Mouse (Mus musculus) frontal cortex, adult 2 months (tissue): ENCODE results near the gene Dnmt3a. TPM values are rescaled to one million over a fixed set of nuclear protein-coding genes. Genes with fewer than 3 reads are reported as not detected.
A peak's percentile ranks its signal among the peaks of the same experiment; 100 is the strongest.

ENCODE experiments used
- DNase-seq, 2 experiments: peaks; one replicate each; pipeline ENCODE4 v3.0.0; 2022; ENCODE audit warnings: low spot score in 1 of 2; ENCODE audit errors: extremely low spot score in 1 of 2
- polyA plus RNA-seq: library from polyadenylated mRNA; depleted of rRNA; stranded (reverse); fragments of >200 nt; gene quantifications from 2 replicates; pipeline ENCODE4 v1.2.3, GENCODE M21; 2012

Gene Dnmt3a
- polyA plus RNA-seq, 1 experiment: 44.7 TPM

GRCm38 (mm10) chr12:3784729-3785128 lies 21.1 kb upstream of the Dnmt3a start:
- no peak for DNase-seq

- no peak for DNase-seq
Observed at GRCm38 (mm10) chr12:3787041-3787440, 18.8 kb upstream of the Dnmt3a start.

GRCm38 (mm10) chr12:3787541-3787940 lies 18.3 kb upstream of the Dnmt3a start:
- DNase-seq: no peak

GRCm38 (mm10) chr12:3788421-3789051 lies 17.3 kb upstream of the Dnmt3a start:
- DNase-seq: no peak

GRCm38 (mm10) chr12:3789626-3790185 lies 16.1 kb upstream of the Dnmt3a start:
- no peak for DNase-seq

GRCm38 (mm10) chr12:3791257-3791656 lies 14.6 kb upstream of the Dnmt3a start:
- no peak for DNase-seq

GRCm38 (mm10) chr12:3791732-3792131 lies 14.1 kb upstream of the Dnmt3a start:
- peak; percentile 95 to 99 for DNase-seq

- DNase-seq: no peak
Observed at GRCm38 (mm10) chr12:3792248-3792647, 13.6 kb upstream of the Dnmt3a start.

- DNase-seq: no peak
Observed at GRCm38 (mm10) chr12:3795569-3795968, 10.2 kb upstream of the Dnmt3a start.

GRCm38 (mm10) chr12:3799551-3799950 lies 6.3 kb upstream of the Dnmt3a start:
- no peak for DNase-seq

- peak in 1 of 2 experiments; percentile 73 for DNase-seq
Observed at GRCm38 (mm10) chr12:3806271-3806684, 471 bp downstream of the Dnmt3a start.

GRCm38 (mm10) chr12:3806703-3807547 lies 1.1 kb downstream of the Dnmt3a start:
- DNase-seq: peak in 1 of 2 experiments; percentile 63

GRCm38 (mm10) chr12:3807548-3808395 lies 2.0 kb downstream of the Dnmt3a start:
- DNase-seq: no peak

GRCm38 (mm10) chr12:3808396-3808981 lies 2.7 kb downstream of the Dnmt3a start:
- DNase-seq: no peak

GRCm38 (mm10) chr12:3809520-3810180 lies 3.8 kb downstream of the Dnmt3a start:
- no peak for DNase-seq

GRCm38 (mm10) chr12:3810455-3810854 lies 4.6 kb downstream of the Dnmt3a start:
- DNase-seq: no peak

- no peak for DNase-seq
Observed at GRCm38 (mm10) chr12:3811596-3811995, 5.8 kb downstream of the Dnmt3a start.

GRCm38 (mm10) chr12:3812251-3812650 lies 6.4 kb downstream of the Dnmt3a start:
- no peak for DNase-seq

- no peak for DNase-seq
Observed at GRCm38 (mm10) chr12:3813138-3813537, 7.3 kb downstream of the Dnmt3a start.

GRCm38 (mm10) chr12:3815386-3815785 lies 9.6 kb downstream of the Dnmt3a start:
- no peak for DNase-seq
